Mouse (Mus musculus): ENCODE measurements at regions not wholly inside any gene's neighbourhood (a gene's known extent, or its start where the extent isn't known, plus 50 kb on each side); places are given as distances from the start of the nearest gene placed in this dataset.
"Not testable (repeated sequence)": the region's sequence is repeated elsewhere in the genome, so short reads cannot be mapped to it uniquely, and the experiment has no call there.

- no peak for ATAC-seq
These were observed 224.0 kb downstream of the Dact1 start for GRCm38 (mm10) chr12:71533701-71534100.

DNA sequence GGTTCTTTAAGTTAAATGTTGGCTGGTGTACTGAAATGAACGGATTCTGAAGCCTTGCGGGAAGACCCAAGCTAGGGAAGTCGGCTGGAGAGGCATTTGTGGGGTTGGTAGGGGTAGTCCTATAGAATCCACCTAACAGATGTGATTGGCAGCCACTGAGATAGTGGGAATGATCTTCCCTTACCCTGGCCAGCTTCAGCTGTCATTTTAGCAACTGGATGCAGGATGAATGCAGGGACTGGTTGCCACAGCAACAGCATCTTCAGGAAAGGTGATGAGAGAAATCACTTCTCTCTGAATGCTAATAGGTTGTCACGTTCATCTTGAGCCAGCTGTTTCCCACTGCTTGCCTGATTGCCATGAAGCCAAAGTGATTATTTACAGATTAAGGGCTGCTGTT is 224.5 kb downstream of the Dact1 start:
- ATAC-seq = no peak

GRCm38 (mm10) chr12:71535251-71535650 is 225.6 kb downstream of the Dact1 start:
- no peak for ATAC-seq

DNA sequence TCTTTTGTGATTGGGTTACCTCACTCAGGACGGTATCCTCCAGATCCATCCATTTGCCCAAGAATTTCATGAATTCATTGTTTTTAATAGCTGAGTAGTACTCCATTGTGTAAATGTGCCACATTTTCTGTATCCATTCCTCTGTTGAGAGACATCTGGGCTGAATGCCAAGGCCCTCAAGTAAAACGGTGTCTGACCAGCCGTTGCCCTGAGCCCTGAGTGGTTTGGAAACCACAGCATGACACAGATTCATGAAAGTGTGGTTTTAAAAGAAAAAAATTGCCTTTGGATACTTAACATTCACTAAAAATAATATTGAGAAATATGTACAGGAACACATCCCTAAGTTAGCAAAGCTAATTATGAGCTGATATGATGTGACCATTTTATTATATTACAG is 226.1 kb downstream of the Dact1 start:
- not testable (repeated sequence) for ATAC-seq

DNA sequence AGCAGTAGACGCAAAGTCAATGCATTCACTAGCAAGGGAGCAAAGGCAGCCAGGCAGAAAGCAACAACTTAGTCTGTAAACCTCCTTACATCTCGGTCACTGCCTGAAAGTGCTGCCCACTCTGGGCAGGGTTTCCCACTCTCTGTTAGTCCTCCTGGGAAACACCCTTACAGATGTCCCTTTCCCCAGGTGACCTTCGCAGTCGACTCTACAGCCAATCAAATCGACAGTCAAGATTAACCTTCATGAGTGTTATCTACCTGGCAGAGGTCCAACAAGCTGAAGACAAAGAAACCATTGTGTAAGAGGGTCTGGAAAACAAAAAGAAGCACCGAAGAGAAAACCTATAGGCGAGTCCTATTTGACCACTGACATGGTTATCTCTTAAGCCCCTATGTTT is 229.0 kb downstream of the Dact1 start:
- ATAC-seq = no peak

GRCm38 (mm10) chr12:71540279-71540678 is 230.6 kb downstream of the Dact1 start:
- no peak for ATAC-seq

GRCm38 (mm10) chr12:71541961-71542360 is 232.3 kb downstream of the Dact1 start:
- no peak for ATAC-seq

- no peak for ATAC-seq
These were observed 234.0 kb downstream of the Dact1 start for GRCm38 (mm10) chr12:71543571-71544119.

- ATAC-seq = no peak
These were observed 234.9 kb downstream of the Dact1 start for GRCm38 (mm10) chr12:71544401-71545159.

DNA sequence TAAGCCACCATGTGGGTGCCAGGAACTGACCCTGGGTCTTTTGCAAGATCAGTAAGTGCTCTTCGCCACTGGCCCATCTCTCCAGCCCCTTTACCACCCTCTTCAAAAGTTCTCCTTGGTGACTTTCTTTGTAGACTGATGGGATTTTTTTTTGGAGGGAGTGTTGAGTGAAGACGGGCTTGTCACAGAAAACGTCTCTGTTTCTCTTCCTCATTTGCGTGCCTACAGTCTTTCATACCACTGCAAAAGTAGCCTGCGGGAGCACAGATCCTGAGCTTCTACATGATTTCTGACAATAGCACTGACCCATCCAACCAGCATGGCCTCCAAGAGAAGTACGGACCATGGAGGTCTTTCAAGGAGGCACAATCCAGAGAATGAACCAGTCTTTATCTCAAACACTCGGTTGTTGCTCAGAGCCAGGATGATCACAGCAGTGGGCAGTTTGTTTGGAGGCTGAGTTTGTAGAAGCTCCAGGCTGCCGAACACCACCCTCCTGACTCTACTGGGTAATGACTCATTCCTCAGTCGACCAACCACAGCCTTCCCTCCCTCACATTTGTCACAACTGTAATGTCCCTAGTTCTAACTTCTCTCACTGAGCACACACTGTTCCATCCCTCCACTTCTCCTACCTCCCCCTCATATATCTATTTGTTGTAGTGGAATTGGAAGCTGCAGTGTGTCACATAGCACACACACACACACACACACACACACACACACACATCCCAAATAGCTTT is 237.0 kb downstream of the Dact1 start:
- ATAC-seq = no peak

DNA sequence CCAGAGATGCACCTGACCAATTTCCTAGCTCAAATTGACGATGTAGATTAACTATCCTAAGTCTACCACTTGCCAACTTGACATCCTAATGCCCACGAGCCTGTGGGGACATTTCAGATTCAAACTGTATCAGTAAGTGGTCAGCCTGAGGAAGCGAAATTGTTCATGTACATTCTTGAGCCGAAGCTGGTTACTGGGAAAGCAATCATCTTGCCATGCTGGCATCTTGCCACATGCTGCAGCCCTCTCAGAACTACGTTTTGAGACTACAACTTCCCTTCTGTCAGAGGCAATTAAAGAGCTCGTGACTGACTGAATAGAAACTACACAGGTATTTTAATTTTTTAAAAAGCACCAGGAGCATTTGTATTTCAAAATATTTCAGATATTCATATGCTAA is 239.7 kb downstream of the Dact1 start:
- no peak for ATAC-seq

- ATAC-seq = no peak
These were observed 244.5 kb downstream of the Dact1 start for GRCm38 (mm10) chr12:71554212-71554611.

GRCm38 (mm10) chr12:71561259-71561658 is 251.6 kb downstream of the Dact1 start:
- ATAC-seq = no peak

- ATAC-seq = no peak
These were observed 252.4 kb downstream of the Dact1 start for GRCm38 (mm10) chr12:71561918-71562572.

GRCm38 (mm10) chr12:71563219-71563618 is 253.5 kb downstream of the Dact1 start:
- ATAC-seq = no peak

DNA sequence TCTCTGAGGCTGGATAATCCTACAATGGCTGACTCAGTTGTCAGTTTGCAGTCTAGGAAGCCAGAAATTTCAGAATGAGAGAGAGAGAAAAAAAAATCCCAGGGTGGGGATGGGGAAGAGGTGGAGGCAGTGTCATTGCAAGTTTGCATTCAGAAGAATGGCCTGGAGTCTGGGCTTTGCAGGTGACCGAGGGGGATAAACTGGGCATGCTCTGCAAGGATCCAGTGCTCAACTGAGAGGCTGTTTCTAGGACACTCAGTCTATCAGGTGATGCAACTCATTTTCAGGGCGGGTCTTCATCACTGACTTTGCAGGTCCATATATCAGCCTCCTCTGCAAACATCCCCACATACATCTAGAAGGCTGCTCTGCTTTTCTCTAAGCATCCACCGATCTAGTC is 256.7 kb downstream of the Dact1 start:
- ATAC-seq = no peak

DNA sequence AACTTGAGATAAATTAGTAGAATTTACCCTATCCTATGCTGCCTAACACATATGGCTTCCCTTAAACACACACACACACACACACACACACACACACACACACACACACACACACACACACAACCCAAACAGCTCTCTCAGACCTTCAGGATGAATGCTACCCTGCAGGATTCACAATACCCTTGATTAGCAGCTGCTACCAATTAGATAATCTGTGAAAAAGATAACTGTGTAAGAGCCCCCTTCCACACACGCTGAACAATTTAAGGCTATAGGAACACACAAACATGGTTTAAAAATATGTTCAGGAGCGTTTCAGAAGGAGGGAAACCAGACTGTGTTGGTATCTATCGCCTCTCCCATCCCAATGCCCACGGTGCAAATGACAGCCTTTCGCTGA is 258.6 kb downstream of the Dact1 start:
- ATAC-seq = no peak

DNA sequence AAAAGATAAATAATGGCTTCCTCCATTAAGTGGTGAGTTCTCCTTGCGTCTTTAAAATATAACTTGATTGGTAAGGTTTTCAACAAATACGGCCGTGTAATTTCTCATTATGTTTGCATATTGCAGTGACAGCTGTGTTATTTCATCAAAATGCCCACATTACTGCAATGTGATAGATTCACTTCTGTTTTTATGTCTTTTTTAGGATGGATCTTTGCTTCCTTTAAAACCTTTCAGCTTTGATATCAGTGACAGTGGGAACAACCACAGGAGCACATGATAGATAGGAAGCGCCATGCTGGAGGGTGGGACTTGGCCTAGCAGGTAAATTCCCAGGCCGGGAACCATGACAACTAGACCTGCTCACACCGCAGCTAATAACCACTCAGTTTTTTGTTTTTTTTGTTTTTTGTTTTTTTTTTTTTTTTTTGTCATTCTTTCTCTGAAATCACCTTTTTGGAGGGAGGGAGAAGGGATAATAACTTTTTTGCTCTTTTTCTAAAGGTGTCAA is 259.3 kb downstream of the Dact1 start:
- no peak for ATAC-seq

- ATAC-seq = no peak
These were observed 260.0 kb downstream of the Dact1 start for GRCm38 (mm10) chr12:71569662-71570061.

DNA sequence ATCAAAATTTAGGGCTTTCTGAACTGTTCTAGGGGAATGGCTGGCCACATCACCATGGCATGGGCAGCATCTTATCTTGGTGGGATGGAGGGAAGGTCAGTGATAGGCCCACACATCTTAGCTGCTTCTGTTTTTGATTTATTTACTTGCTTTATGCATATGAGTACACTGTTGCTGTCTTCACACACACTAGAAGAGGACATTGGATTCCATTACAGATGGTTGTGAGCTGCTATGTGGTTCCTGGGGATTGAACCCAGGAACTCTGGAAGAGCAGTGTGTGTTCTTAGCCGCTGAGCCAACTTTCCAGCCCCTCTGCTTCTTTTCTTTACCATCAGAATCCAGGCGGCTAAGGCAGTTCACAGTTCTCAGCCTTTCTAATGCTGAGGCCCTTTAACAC is 260.4 kb downstream of the Dact1 start:
- no peak for ATAC-seq

DNA sequence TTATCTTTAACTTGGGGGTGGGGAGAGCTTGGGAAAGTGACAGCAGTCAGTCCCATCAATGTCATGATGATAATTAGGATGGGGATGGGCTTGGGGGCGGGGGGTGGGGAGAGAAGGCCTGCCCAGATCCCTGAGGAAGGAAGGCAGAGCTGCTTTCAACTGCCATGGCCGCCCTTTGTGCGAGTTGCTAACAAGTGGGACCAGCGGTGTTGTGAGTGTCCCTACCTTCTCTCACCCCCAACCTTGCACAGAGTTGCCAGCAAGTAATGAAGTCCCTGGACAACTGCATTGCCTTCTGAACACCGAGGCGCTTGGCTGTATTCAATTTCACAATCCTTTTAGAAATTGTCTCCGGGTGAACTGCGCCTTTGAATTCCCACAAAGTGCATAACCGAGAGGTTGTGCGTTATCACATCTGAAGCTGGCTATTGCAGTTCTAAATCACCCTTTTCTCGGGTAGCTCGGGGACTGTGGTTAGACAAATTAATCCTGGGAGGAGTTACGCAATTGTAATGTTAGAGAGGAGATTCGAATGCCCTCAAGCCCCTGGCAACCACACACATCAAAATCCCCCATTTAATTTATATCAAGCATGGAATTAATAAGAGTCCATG is 257.9 kb upstream of the Daam1 start:
- ATAC-seq = no peak

DNA sequence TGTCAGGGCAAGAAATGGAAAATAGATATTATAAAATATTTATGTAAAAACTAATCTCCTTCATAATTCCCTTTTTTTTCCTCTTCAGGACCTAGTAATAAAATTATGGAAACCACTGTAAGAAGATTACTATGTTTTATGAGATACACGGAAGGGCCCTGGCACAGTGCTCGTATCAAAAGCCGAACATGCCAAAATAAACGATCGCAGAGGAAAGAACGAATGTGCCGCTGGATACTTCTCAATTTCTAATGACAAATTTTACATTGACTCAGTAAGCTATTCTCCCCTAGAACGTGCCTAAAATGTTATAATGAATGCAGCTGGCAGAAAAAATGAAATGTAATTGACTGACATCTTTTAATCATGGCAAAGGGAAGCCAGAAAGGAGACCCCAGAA is 257.4 kb upstream of the Daam1 start:
- no peak for ATAC-seq

GRCm38 (mm10) chr12:71574685-71575084 is 256.2 kb upstream of the Daam1 start:
- ATAC-seq = no peak
